Mouse (Mus musculus): ENCODE data around the gene Zfp11. TPM values are rescaled to one million over a fixed set of nuclear protein-coding genes. Genes with fewer than 3 reads are reported as not detected.
"Not testable (repeated sequence)": the region's sequence is repeated elsewhere in the genome, so short reads cannot be mapped to it uniquely, and the experiment has no call there.

The Zfp11 gene
- total RNA-seq, 1 experiment from 2014 or later = 0.70 TPM

DNA sequence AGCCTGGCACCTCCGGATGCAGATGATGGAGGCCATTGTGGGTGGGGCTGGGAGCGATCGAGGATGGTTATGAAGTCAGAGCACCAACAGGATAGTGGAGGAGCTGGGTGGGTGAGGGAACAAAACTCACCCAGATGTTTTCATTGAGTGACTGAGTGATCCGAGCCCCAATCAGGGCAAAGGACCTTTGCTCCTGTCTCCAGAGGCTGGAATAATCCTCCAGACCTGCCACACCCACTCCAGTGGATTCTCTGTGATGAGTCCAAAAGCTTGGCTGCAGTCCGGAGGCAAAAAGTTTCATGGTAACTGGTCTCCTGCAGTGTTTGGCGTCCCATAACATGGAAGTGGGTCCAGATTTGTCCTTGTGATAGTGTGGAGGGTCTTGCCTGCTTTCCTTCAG, 43.8 kb downstream of the Zfp11 start:
- ATAC-seq (ENCODE audit: extremely low read depth, insufficient number of reproducible peaks, low FRiP score, poor library complexity, severe bottlenecking) = no peak

DNA sequence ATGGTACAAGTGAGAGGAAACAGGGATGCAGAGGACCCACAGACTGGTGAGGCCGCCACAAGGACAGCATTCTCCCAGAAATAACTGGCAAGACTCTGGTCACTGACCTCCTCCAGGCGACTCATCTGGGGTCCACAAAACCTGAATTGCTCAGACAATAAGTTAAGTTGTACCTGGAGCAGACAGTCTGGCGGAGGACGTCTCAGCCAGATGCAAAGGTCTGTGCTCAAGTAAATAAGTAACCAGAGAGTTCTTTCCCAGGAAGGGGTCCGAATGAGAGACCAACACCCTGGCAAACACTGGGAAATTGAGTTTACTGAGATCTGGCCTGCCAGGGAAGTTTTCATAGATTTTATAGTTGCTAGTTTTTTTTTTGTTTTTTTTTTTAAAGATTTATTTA, 48.5 kb downstream of the Zfp11 start:
- no peak for ATAC-seq (ENCODE audit: extremely low read depth, insufficient number of reproducible peaks, low FRiP score, poor library complexity, severe bottlenecking)

GRCm38 (mm10) chr5:129620600-129620999, 49.3 kb downstream of the Zfp11 start:
- ATAC-seq (ENCODE audit: extremely low read depth, insufficient number of reproducible peaks, low FRiP score, poor library complexity, severe bottlenecking) = not testable (repeated sequence)

GRCm38 (mm10) chr5:129611060-129611459, 58.8 kb downstream of the Zfp11 start:
- ATAC-seq (ENCODE audit: extremely low read depth, insufficient number of reproducible peaks, low FRiP score, poor library complexity, severe bottlenecking) = no peak

GRCm38 (mm10) chr5:129607476-129607875, 62.4 kb downstream of the Zfp11 start:
- ATAC-seq (ENCODE audit: extremely low read depth, insufficient number of reproducible peaks, low FRiP score, poor library complexity, severe bottlenecking) = no peak

Other genes starting within 250 kb of the Zfp11 start
- gene Sfswap, start 168.9 kb downstream of the Zfp11 start, total RNA-seq (2017) = 153 and 154 TPM in 2 replicates
- 0.23 and 2.7 TPM in 2 replicates for gene Mmp17, start 85.9 kb downstream of the Zfp11 start, total RNA-seq (2017)
- not detected in 2 replicates for gene Sept14, start 38.4 kb upstream of the Zfp11 start, total RNA-seq (2017)
- 36.1 and 42.6 TPM in 2 replicates for gene Mrps17, start 45.4 kb upstream of the Zfp11 start, total RNA-seq (2017)
- 27.0 and 29.1 TPM in 2 replicates for gene Nipsnap2, start 55.0 kb upstream of the Zfp11 start, total RNA-seq (2017)
- 8.3 and 11.2 TPM in 2 replicates for gene Psph, start 117.3 kb upstream of the Zfp11 start, total RNA-seq (2017)
- gene Sumf2, start 176.9 kb upstream of the Zfp11 start, total RNA-seq (2017) = 6.4 and 8.6 TPM in 2 replicates
- gene Chchd2, start 217.4 kb upstream of the Zfp11 start, total RNA-seq (2017) = 116 and 119 TPM in 2 replicates
- 1.4 and 1.7 TPM in 2 replicates for gene Zbed5, start 225.6 kb upstream of the Zfp11 start, total RNA-seq (2017)
- gene Phkg1, start 228.4 kb upstream of the Zfp11 start, total RNA-seq (2017) = 0.93 TPM in 1 of 2 replicates, not detected in the other
- 10.5 and 13.3 TPM in 2 replicates for gene Nupr1l, start 238.4 kb upstream of the Zfp11 start, total RNA-seq (2017)

All from neutrophil, adult 5-6 weeks (primary cell).